Mouse (Mus musculus): Measurements from ENCODE around the gene Ugt1a7c.
"Not testable (repeated sequence)": the region's sequence is repeated elsewhere in the genome, so short reads cannot be mapped to it uniquely, and the experiment has no call there.

The Ugt1a7c gene

DNA sequence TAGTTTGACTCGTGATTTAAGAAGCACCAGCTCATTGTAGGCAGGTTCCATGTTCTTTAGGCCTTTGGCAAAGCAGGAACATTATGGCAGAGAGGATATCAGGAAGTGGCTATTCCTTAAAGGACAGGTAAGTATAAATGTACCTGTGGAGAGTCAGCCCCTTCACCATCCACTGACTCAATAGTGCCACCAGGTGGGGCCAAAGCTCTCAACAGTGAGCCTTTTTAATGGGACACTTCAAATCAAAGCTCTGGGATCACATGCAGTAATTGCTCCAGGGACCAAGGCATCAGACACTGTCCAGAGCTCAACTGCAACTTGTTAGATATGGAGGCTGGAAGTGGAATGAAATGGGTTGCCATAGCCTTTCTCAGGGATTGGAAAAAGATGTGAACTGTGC is 26.7 kb downstream of the Ugt1a7c start:
- DNase-seq, result not testable (repeated sequence)

DNA sequence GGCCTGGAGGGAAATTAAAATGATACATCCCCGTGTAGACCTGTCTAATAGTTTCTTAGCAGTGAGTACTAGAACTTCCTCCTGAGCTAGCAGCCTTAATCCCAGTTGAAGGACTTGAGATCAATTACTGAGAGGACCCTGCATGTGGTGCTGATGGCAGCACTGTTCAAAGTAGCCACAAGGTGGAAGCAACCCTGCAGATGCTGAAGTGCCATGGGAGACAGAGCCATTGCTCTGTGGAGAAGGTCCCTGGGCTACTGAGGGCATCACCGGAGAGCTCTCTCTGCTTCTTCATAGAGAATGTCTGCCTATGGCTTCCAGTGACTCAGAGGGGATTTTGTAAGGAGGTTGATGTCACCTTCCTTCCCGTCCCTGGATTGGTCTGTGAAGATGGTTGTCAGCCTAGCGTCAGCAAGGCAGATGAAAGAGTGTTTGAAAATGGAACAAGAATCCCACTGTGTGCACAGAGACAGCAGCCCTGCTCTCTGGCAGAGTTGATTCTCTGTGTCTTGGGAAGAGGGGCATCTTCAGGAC is 31.0 kb downstream of the Ugt1a7c start:
- not testable (repeated sequence) for DNase-seq

DNA sequence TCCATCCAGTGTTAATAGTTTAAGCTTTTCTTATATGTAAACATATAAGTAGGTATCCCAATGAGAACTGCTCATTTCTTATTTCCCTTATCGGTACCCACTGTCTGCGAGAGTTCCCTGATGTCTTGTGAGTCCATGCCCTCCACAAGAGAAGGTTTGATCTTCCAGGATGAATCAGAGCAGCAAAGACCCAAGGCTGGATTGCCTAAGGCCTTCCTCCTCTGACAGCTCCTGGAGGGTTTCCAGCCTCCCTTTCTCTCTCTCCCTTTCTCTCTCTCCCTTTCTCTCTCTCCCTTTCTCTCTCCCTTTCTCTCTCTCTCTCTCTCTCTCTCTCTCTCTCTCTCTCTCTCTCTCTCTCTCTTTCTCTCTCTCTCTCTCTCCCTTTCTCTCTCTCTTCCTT is 34.2 kb downstream of the Ugt1a7c start:
- DNase-seq, result not testable (repeated sequence)

DNA sequence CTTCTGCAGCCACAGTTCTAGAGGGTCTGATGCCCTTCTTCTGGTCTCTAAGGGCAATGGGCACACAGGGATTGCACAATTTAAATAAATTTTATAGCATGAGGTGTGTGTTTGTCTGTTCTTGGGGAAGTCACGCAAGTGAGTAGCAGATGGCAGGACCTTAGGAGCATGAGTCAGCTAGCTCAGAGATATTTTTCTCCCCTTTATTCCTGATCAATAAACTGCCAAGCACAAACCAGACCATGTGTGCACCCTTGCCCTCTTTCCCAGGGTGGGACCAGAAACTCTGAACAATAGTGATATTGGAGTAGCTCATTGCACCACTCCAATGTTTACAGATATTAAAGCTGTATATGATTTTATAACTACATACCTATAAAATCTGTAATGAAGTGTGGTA is 35.4 kb downstream of the Ugt1a7c start:
- not testable (repeated sequence) for DNase-seq

DNA sequence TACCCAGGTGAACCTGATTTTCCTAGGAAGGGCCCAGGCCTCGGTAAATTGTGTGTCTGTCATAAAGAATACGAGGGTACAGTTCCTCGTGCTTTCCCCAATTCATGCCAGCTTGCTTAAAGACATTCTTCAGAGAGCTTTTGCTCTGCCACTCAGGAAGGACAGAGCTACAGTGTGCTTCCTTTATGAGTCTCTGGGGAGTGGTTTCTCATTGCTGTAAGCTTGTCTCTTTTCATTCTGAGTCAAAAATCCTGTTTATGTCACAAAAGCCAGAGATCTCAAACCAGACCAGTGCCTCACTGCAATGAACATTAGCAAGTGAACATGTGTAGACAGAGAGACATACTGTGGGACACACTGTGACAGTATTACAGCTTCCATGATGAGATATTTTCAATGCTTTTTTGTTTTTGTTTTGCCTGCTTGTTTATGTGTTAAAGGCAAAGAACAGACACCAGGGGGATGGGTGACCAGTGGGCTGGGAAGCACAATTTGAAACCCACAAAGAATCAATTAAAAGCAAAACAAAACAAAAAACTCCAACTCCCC is 39.1 kb downstream of the Ugt1a7c start:
- DNase-seq, result no peak

DNA sequence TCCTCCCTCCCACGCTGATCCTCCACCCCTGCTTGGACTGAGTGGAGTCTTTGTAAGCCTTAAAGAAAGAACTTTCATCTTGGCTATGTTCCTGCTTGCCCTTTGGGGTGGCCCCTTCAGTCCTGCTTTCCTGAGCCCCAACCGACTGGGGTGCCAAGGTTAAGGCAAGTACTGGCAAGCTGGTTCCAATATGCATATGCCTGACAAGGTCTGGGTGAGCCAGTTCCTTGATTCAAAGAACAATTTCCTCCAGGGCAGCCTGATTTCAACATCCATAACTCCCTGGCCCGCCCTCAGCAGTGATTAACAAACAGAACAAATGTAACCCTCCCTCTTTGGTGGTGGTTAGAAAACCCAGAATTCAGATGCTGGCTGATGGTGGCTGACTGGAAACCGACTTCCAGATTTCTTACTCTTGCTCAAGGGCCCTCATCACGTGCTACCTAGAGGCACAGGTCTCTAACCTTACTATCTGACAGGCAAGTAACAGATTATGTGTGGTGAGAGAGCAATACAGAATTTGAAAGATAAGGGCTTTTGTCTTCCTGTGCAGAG is 39.7 kb downstream of the Ugt1a7c start, which contains the start of gene Ugt1a6a:
Gene Ugt1a6a (plus strand): TSS at position 353 of the 555 bp plus-strand sequence.
- not testable (repeated sequence) for DNase-seq

DNA sequence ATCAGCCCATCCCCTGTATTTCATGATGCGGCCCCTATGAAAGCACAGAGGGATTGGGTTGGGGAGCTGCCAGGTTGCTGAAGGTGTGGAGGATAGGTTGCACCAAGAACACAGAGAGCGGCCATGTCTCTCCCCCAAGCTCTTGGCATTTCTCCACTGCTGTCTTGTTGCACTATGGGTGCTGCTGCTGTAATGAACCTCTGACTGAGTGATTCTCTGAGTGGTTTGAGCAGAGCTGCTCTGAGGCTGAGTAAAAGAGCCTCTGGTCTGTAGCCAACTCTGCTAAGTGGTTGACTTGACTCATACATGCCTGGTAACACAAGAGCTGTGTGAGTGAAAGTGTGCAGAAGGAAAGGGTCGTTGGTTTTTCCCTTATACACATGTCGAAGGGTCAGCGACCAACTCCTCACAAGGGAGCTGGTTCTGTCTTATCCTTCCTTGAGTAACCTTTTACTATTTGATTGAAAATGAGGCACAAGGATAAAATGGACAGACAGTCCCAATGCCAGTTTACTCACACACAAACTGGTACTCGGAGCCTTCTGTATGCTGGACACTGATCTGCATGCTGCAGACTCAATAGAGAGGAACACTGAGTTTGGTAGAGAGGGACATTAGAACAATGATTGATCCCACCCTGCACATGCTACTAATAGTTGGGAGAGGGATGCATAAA is 40.5 kb downstream of the Ugt1a7c start:
- DNase-seq, result not testable (repeated sequence)

DNA sequence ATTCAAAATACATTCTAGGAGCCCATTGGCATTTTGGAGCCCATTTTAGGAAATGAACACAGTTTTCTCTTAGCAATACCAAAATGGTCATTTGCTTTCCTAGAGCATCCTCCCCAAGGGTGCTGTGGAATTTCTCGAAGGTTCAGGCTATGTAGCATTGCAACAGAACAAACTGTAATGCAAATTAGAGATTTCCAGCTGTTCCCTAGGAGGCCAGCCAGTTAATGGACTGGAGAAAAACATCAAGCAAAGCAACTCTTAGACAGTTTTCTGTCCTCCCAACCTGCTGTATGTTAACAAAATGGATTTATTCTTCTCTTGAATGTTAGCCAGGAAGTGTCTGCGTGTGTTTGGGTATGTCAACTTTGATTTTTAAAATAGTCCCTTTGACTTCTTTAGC is 41.8 kb downstream of the Ugt1a7c start:
- no peak for DNase-seq

DNA sequence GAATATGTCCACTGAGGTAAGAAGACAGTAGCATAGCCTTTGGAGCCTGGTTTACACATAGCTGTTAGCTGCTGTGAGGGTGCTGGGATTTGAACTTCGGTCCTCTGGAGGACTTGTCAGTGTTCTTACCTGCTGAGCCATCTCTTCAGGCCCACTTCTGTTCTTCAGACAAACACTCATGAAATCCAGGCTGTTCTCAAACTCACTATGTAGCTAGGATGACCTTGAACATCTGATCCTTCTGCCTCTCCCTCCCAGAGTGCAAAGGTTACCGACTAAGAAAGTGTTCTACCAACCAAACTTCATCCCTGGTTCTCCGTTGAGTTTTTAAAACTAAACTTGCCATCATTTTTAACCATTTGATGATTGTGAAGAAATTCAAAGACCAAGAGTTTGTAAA is 42.4 kb downstream of the Ugt1a7c start:
- no peak for DNase-seq

DNA sequence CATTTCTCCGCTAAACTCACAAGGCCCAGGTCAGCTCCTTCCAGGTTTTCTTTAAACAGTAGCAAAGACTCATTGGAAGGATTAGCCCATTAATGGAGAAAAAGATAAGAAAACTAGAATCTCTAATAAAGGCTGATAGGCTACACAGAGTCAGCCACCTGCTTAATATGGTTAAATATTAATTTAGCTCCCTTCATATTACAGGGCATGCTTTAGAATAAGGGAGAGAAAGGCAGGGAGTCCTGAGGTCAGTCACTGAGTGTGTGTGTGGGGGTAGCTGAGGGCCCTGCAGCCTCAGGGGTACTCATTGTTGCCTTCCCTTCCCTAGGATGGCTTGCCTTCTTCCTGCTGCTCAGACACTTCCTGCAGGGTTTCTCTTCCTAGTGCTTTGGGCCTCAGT is 43.3 kb downstream of the Ugt1a7c start:
- no peak for DNase-seq

DNA sequence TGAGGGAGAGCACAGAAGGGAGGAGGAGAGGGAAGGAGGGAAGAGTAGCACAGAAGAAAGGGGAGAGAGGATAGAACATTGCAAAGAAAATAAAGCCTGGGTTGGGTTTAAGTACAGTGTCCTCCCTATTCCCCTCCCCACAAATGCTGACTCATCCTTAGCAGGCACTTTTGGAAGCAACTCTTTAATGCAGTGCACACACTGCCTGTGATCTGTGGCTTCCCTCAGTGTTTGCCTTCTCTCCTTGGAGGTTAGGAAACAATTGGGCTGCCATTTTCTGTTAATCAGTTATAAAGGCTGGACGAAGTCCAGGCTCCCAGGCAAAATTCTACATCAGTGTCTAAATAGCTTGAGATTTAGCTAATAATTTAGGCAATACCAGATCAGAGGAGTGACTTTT is 45.6 kb downstream of the Ugt1a7c start:
- DNase-seq, result not testable (repeated sequence)

DNA sequence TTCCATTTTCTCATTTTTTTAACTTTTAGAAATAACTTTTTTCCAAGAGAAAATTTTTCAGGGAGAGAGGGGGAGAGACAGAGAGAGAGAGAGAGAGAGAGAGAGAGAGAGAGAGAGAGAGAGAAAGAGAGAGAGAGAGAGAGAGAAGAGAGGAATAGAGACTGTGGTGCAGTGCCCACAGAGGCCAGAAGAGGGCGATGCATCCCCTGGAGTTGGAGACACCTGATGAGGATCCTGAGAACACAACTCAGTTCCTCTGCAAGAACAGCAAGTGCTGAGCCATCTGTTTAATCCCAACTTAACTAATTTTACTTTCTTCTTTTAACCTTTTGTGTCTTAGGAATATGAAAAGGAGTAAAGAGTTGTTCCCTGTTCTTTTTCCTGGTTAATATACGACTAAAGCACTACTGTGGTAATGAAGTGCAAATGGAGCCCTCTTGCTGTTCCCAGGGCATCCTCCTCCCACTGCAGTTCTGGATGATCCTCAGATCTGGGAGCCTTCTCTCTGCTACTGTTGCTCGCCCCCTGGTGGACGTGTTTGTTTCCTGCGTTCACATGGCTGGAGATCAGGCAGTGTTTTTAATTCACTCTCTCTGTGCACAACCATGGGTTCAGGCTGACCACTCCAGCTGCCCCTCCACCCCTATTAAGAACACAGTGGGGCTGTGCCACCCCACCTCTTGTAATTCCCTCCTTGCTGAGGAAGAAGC is 49.3 kb downstream of the Ugt1a7c start:
- peak; percentile 62 to 64 for DNase-seq

DNA sequence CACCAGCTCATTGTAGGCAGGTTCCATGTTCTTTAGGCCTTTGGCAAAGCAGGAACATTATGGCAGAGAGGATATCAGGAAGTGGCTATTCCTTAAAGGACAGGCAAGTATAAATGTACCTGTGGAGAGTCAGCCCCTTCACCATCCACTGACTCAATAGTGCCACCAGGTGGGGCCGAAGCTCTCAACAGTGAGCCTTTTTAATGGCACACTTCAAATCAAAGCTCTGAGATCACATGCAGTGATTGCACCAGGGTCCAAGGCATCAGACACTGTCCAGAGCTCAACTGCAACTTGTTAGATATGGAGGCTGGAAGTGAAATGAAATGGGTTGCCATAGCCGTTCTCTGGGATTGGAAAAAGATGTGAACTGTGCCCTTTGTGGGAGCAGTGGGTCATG is 50.4 kb downstream of the Ugt1a7c start:
- peak in 1 of 2 experiments; percentile 3 for DNase-seq

DNA sequence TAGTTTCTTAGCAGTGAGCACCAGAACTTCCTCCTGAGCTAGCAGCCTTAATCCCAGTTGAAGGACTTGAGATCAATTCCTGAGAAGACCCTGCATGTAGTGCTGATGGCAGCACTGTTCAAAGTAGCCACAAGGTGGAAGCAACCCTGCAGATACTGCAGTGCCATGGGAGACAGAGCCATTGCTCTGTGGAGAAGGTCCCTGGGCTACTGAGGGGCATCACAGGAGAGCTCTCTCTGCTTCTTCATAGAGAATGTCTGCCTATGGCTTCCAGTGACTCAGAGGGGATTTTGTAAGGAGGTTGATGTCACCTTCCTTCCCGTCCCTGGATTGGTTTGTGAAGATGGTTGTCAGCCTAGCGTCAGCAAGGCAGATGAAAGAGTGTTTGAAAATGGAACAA is 55.3 kb downstream of the Ugt1a7c start:
- DNase-seq, result not testable (repeated sequence)

DNA sequence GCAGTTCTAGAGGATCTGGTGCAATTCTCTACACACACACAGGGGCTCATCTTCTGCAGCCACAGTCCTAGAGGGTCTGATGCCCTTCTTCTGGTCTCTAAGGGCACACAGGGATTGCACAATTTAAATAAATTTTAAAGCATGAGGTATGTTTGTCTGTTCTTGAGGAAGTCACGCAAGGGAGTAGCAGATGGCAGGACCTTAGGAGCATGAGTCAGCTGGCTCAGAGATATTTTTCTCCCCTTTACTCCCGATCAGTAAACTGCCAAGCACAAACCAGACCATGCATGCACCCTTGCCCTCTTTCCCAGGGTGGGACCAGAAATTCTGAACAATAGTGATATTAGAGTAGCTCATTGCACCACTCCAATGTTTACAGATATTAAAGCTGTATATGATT is 63.6 kb downstream of the Ugt1a7c start:
- DNase-seq, result no peak

DNA sequence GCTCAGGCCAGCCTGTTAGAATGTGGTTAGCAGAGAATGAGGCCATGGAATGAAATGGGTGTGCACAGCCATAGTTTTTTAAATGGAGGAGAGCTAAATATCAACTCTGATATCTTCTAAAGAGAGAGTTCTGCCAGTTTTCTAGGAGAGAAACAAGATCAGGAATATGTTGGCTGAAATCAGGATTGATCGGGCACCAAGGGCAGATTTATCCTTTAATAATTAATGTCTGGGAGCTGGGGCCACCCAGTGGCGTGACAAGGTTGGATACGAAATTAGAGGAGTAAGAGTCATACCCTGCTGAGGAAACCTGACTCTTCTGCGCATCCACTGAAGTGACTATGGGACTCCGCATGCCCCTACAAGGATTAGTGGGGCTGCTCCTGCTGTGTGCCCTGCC is 70.8 kb downstream of the Ugt1a7c start, which contains the start of gene Ugt1a5:
Gene Ugt1a5 (plus strand): TSS at position 302 of the 400 bp plus-strand sequence.
- no peak for DNase-seq

DNA sequence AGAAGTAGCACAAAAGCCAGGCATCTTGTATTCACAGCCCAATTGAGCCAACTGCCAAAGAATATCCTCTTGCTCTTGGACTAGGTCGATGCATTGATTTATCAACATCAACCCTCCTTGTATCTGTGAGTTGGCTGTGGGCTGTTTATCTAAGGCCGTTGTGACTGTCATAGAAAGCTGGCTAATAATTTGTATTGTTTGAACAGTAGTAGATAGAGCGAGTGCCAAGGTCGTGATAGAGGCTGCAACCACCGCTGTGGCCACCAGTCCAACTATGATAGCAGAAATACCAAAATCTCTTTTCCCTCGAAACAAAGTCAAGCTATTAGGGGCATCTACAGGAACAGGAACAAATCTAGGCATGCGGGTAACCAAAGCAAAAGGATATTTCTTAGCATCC is 77.3 kb downstream of the Ugt1a7c start:
- DNase-seq, result not testable (repeated sequence)

DNA sequence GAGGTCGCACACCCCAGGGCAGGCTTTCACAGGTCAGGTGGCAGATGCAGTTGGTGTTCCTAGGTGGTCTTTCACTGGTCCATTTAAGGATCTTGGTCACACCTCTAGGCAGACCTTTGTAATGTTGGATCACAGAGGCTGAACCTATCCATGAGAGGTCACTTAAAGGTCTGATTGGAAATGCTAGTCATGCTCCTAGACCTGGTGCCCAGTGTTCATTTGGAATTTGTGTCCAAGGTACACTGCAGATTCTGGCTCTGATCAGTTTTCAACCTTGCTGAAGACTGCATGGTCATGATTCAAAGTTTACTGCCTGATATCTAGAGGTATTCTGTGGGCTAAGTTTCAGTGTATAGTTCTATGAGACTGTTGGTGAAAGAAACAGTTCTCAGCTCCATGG is 84.8 kb downstream of the Ugt1a7c start:
- no peak for DNase-seq

DNA sequence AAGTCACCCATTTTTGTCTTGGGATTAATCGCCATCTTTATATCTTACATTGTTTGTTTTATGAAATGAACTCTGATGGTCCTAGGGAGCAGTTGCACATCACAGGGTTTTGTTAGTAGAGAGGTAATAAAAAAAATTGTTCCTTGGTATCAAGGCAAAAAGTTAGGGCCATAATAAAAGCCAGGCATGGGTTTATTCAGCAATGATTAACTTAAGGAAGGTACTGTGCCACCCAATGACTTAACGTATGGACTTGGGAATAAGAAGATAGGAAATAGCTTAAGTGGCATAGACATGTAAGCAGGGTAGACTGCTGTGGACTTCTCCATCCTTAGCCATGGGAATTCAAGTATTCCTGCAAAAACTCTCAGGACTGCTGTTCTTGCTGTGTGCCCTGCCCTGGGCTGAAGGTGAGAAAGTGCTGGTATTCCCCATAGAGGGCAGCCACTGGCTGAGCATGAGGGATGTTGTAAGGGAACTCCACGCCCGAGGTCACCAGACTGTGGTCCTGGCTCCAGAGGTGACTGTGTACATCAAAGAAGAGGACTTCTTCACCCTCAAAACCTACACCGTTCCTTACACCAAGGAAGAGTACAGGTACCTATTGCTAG is 91.6 kb downstream of the Ugt1a7c start:
- DNase-seq, result no peak

DNA sequence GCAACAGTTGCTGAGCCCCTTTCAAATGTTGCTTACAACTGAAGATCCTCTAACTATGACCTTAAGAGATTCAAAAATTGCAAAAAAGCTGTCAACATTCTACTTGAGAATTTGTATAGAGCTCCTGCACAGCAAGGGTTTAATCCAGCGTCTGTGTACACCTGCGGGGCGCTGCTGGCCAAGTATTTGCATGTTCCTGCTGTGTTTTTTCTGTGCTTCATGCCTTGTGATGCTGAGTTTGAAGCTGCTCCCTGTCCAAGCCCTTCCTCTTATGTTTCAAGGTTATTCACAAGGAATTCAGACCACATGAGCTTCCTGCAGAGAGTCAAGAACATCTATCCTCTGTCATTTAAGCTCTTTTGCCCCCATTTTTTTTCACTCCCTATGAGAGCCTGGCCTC is 97.3 kb downstream of the Ugt1a7c start:
- no peak for DNase-seq

DNA sequence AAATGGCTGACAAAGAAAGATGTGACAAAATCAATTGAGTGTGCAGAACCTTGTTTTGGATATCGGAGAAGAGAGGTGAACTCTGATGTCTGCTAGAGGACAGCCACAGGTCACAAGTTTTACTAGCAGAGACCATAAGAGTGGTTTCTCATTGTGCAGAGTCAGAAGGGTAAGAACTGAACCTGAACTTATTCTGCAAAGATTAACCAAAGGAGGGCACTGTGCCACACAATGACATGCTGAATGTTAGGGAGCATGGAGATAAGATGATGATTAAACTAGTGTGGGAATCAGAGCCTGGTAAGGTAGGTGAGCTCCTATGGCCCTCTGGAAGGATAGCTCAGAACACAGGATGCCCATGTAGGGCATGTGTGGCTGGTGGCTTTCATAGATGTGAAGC is 100.8 kb downstream of the Ugt1a7c start:
- DNase-seq, result no peak

DNA sequence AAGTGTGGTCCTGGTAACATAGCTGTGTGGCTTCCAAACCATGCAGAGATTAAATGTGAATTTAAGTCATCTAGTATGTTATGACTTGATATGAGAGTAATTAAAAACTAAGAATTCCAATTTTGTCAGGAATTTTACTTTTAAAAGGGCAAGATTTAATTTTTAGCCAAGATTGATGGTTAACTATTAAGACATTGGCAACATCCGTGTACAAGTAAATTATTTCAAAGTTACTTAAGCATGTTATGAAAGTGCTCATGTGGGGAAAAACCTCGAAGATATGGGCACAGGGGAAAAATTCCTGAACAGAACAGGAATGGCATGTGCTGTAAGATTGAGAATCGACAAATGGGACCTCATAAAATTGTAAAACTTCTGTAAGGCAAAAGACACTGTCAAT is 102.6 kb downstream of the Ugt1a7c start:
- no peak for DNase-seq

DNA sequence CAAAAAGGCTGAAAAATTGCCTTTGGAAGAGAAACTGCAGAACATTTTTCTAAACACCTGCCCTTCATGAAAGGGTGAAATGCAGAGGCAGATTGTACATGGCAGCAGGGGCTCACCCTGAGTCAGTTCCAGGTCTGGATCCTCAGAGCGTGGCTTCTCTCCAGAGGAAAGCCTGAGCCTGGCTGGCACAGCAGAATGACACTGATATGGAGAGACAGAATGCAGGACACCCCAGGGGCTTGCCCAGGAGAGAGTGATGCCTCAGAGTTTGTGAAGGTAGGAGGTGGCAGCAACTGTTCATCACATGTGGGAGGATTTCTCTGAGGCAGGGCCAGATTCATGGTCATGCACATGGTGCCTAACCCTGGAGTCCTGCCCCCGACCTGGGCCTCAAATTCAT is 105.1 kb downstream of the Ugt1a7c start:
- DNase-seq, result no peak

Measured in B cell, adult 2 months (primary cell).